Mouse (Mus musculus) embryonic fibroblast, embryonic 13.5 days (primary cell): ENCODE results near the gene Olfr725.

ENCODE experiments used
- CTCF ChIP-seq: IDR thresholded peaks from 2 replicates; pipeline ENCODE4 v1.5.1; 2011; ENCODE audit warnings: mild to moderate bottlenecking, control low read depth, low read length, moderate library complexity, borderline replicate concordance; ENCODE audit not compliant: insufficient read depth
- POLR2A ChIP-seq: IDR thresholded peaks from 2 replicates; pipeline ENCODE4 v1.6.1; 2011; ENCODE audit warnings: low read depth, mild to moderate bottlenecking, control low read depth, low read length, moderate library complexity

DNA sequence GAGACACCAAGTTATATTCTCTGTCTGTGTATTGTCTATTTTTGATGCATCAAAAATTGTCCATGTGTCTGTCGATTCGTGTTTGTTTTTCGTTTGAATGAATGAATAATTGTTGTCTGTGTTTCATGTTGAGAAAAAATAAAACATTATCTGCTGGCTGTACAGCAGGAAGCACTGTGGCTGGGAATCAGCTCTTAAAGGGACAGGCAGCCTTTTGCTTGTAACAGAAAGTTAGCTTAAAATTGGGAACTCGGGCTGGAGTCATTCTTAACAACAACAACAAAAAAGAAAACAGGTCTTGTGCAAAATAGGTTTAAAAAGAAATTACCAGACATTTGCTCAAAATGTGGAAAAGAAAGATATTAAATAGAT lies 22.5 kb upstream of the Olfr725 start:
- TF ChIP-seq CTCF (no peak), POLR2A (no peak)
